Mouse (Mus musculus) ES-Bruce4 (cell line): ENCODE data around the gene Slc6a5.

Experiments used
- EP300 ChIP-seq: IDR thresholded peaks from 2 replicates; pipeline ENCODE4 v1.6.1; 2011; ENCODE audit warnings: low read depth, low read length; ENCODE audit not compliant: insufficient read depth
- POLR2A ChIP-seq: IDR thresholded peaks from one replicate; pipeline ENCODE4 v1.8.1; 2011; ENCODE audit warnings: low read length; ENCODE audit not compliant: insufficient read depth

- no peak for TF ChIP-seq EP300
- no peak for TF ChIP-seq POLR2A
Measured at GRCm38 (mm10) chr7:49895296-49895695, 14.7 kb upstream of the Slc6a5 start.
